Mouse (Mus musculus) layer of hippocampus, postnatal 14 days (tissue): ENCODE measurements around the gene Prr7. TPM values are rescaled to one million over a fixed set of nuclear protein-coding genes. Genes with fewer than 3 reads are reported as not detected.
A peak's percentile ranks its signal among the peaks of the same experiment; 100 is the strongest.
"Not testable (repeated sequence)": the region's sequence is repeated elsewhere in the genome, so short reads cannot be mapped to it uniquely, and the experiment has no call there.

Experiments
- DNase-seq, 2 experiments: peaks; one replicate each; pipeline ENCODE4 v3.0.0; 2021 to 2022; ENCODE audit warnings: low spot score in 2 of 2, mixed read lengths in 1 of 2
- long read RNA-seq, 2 experiments: library from polyadenylated mRNA; stranded (forward); transcript quantifications; one replicate each; pipeline ENCODE4 v2.0.0; 2021
- total RNA-seq, 2 experiments: library from RNA; stranded (reverse); gene quantifications; 2 replicates each; pipeline ENCODE4 v1.2.3; 2021

Gene Prr7
- 10 to 100 TPM; 89.9 to 92.7 TPM for total RNA-seq
- long read RNA-seq, experiment 1, partial matches to known transcripts = 0 of 2 reads
- long read RNA-seq, experiment 1, other reads (novel, unspliced or antisense) = 0 of 2 reads
- long read RNA-seq, experiment 2, partial matches to known transcripts = 1 of 5 reads
- long read RNA-seq, experiment 2, other reads (novel, unspliced or antisense) = 1 of 5 reads

DNA sequence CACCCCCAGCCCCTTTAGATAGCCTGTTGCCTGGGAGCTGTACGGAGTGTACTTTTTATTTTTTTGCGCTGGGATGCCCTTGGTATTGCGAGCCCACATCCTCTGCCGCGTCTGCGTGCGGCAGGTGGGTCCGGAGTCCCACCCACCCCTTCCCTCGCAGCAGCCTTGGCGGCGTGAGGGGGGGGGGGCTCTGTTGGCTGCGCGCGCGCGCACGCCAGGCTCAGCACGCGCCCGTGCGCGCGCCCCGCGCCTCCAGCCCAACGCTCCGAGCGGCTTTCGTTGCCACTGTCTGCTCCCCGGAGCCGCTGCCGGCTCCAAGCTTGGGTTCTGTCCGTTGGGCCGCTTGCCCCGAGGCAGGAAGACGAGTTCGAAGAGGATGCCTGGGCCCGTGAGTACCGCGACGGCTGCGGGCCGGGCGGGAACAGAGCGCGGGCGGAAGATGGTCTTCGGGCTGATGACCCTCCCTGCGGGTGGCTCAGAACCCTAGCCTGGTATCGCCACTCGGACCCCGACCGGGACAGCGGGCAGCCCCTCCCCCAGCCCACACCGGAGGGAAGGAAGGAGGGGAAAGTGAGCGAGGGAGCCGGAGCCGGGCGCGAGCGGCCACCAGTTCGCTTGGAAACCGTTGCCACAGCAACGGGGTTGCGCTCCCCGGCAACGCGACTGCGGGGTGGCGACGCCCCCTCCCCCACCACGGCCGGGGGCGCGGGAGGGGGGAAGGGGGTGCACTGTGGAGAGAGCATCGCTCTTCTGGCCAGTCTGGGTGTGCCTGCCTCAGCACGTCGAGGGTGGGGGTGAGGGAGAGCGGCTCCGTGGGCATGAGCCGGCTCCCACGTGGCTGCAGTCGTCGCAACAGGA is at the start of gene Prr7:
TSS of gene Prr7 (plus strand) at position 241 of the 858 bp plus-strand sequence.
- peak; percentile 78 to 80 for DNase-seq

DNA sequence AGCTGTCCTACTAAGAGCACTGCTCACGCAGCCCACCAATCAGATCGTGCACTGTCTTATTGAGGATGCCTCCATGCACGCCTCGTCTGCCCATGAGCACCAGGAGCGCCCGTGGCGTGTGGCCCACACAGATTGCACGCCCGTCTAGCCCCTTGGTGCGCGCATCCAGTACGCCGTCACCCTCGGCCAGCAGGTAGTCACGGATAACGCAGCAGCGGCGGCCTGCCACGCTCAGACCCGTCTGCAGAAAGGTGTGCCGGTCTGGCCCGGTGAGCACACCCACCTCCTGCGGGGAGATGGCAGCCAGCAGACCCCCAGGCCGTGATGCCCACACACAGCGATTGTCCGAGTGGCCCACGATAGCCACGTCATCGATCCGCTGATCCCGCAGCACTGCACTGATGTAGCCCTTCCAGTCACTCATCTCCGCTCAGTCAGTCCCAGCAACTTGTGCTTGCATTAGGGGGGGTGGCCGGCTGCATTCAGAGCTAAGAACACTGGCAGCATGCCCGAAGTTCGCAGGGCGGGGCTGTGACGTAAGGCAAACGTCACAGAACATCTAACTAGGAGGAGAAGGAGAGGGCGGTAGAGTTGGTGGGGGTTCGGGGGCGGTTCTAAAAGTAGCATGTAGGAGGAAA is 49.2 kb upstream of the Prr7 start, which contains the start of gene Pfn3:
TSS of gene Pfn3 (minus strand) at position 490 of the 638 bp plus-strand sequence.
- DNase-seq = peak; percentile 45 to 72

GRCm38 (mm10) chr13:55418004-55418403 is 46.1 kb upstream of the Prr7 start:
- DNase-seq = peak; percentile 82 to 84

GRCm38 (mm10) chr13:55419142-55419541 is 44.9 kb upstream of the Prr7 start:
- DNase-seq = no peak

DNA sequence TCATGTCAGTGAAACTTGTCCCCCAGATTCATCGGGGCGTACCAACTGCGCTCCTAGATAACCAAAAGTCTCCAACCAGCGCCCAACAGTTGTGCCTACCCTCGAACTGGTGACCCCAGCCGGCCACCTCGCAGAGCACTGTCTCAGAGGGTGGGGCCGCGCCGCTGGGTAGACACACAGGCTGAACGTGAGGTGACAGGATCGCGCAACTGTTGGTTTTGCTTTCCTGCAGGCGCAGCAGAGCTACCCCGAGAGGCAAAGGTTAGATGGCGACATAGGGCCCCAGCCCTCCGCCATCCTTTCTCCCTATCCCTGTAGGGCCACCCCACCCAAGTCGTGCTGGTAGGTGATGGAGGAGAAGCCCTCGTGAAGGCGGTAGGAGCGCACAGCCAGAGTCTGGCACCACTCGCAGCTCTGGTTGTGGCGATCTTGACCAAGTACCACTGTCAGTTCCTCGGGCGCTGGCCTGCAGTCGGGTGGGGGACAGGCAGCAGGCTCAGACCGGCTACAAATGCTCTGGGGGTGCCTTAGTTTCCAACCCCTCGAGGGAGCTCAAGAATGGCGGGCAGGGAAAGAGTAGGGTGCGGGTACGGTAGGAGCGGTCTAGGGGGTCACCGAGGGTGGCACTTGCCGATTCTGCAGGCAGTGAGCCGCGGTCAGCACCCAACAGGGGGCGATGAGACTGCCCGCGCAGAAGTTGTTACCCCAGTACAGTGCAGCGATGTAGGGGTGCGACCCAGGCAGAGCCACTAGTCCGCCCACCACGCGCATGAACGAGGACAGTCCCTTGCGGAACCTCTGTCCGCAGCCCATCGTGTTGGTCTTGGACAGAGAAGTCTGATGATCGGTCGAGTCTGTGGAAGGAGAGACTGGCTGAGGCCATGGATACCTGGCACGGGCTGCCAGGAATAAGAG is 43.8 kb upstream of the Prr7 start:
- DNase-seq = no peak

DNA sequence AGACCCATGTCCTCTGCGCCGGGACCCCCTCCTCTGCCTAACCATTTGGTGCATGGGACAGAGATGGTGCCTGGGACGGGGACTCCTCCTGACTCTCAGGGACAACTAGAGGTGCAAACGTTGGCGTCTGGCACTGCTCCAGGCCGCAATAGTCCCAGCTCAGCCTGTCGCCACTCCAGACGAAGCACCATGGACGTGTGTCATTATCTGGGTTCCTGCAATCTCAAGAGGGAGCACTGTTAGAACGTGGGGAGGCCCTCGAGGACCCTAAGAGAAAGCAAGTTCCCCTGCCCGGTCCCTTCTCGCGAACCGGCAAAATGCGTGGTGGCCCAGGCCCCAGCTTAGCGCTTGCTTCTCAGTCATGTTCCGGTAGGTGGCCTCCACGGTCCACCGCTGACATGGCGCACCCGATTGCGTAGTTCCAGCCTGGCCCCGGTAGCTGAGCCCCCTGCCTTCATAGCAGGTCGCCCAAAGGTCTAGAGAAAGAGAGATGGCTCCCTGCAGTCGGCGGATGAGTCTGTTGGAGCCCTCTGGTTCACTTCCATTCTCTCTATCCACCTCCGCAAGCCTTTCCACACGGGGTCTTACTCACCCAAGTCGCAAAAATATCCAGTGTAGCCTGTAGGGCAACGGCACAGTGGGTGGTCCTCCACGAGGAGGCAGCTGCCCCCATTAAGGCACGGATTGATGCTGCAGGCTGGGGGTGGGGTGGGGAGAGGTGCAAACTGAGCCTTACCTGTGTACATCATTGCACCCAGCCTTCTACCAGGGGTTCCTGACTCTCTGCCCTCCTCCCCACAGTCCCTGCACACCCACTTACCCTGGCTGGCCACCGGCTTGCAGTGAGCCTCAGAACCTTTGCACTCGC is 42.9 kb upstream of the Prr7 start:
- DNase-seq = peak; percentile 64 to 76

- DNase-seq = no peak
Measured at GRCm38 (mm10) chr13:55426613-55427012, 37.5 kb upstream of the Prr7 start, which contains the start of gene F12. Gene F12, minus strand, starts transcription at chr13:55426793.

DNA sequence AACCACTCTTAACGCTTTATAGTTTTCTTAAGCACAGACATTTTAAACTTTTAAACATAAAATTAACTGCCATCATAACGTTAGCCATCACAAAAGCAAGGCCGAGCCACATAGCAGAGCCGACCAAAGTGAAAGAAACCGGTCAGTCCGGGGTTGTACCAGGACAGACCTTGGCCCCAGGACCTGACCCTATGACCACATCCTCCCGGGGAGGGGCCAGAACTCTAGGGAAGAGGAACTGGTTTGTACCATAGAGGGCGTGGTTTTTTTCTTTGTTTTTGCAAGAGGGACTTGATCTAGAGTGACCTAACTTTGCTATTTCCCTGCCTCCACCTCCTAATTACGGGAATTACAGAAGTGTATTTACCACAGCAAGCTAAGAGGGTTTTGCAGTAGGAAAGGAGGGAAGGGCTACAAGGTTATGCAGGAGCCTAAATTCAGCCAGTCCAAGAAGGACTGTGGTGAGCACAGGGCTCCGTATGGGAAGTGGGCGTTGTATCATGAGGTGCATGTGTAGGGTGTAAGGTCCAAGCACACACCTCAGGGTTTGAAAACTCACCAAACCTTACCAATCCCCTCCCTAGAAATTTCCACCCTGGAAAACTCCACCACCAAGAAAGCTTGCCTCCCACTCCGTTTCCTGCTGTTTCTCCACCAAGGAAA is 34.7 kb upstream of the Prr7 start:
- DNase-seq = no peak

DNA sequence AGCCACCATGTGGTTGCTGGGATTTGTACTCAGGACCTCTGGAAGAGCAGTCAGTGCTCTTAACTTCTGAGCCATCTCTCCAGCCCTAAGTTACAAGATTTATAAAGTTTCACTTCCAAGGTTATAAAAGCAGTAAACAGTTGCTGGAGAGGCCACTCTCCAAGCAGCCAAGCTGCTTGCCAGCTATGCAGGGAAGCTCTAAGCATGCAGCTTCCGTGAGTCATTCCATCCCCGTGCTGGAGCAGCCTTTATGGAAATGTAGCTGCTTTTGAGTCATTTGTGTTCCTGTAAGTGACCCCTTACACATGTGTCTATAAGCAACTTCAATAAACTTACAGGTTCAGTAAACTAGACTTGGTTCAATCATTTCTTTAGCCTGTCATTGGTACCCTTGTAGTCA is 33.5 kb upstream of the Prr7 start:
- no peak for DNase-seq

- DNase-seq = no peak
Measured at GRCm38 (mm10) chr13:55431889-55432685, 32.0 kb upstream of the Prr7 start.

GRCm38 (mm10) chr13:55437111-55437629 is 26.9 kb upstream of the Prr7 start:
- not testable (repeated sequence) for DNase-seq

DNA sequence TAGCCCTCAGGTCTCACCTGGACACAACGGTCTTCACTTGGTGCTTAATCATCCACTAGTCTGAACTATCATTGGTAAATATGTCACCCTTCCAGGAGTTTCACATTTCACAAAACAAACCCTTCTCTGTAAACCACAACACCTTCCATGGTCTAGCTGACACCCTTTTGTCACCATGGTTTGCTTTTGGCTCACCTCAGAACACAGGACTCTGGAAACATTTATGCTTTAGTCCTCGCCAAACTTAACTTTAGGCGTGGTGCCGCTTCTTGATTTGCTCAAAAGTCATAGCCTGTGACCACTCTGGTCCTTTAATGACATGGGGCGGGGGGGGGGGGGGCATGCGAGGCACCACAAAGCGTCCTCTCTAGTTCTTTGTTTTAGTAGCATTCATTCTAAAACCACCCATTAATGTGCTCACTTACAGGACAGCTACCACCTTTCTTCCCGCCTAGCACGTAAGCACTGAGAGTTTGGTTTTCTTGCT is 20.2 kb upstream of the Prr7 start:
- no peak for DNase-seq

- DNase-seq = no peak
Measured at GRCm38 (mm10) chr13:55444286-55444936, 19.7 kb upstream of the Prr7 start.

DNA sequence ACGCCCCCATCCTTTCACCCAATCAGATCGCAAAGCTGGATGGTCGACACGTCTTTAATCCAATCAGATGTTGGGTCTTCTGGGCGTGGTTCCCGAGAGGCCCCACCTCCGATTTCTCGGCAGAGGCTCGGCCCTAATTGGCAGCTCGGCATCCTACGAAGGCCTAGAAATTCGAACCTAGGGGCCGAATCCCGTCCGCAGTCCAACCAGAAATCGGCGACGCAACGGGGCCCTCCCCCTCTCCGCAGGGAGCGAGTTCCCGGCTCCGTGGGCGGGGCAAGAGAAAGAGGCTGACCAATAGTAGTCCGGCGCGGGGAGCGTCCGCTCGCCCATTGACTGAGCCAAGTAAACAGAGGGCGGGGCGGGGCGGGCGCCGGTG is 19.1 kb upstream of the Prr7 start, which contains the start of gene Grk6:
TSS of gene Grk6 (plus strand) at position 136 of the 379 bp plus-strand sequence.
- DNase-seq = peak; percentile 99 to 100

DNA sequence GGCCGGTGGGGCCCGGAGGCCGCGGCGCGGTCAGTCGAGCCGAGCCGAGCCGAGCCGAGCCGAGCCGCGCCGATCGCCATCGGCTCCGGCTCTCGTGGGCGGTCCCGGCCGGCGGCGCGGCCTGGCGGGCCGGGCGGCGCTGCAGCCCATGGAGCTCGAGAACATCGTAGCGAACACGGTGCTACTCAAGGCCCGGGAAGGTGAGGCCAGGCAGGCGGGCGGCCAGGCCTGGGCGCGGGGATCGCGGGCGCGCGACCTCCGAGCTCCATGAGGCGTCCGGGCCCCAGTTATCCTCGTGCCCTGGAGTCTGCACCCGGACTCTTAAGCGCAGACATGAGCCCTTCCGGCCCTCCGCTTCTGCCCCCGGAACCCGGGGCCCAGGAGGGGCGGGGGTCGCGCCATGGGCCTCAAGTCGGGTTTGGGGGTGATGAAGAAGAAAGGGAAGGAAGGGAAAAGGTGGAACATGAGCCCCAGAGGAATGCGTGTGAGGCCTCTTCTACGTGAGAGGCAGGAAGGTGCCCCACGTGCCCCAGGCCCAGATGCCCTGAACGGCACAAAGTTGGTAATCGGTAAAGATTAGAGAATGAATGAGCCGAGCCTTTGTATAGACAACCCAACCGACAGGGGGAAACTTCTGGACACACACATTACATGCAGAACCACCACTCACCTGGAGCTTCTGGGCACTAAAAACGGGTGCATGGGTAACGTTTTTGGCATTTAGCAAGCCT is 18.5 kb upstream of the Prr7 start:
- DNase-seq = no peak

GRCm38 (mm10) chr13:55446483-55447105 is 17.5 kb upstream of the Prr7 start:
- no peak for DNase-seq
